ENCODE assay signal across 35 mouse cellular contexts in the genomic region with DNA sequence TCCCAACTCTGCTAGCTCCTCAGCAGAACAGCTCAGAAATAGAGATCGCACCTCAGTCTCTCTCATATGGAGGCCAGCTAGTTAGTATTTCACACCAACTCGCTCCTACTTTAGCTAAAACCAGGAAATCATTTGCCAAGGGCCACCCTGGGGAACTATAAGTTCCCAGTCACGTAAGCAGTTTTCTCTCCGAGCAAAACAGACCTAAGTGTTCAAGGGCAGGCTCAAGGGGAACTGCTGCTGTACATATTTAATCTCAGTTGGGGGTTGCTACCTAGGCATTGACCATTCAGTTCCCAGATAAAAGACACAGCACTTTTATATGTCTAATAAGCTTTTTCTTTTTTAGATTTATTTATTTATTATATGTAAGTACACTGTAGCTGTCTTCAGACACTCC.
"Had no signal": no experiment of that assay in that cellular context is flagged by ENCODE, and none has a peak within 500 bp of the region (broad histone marks: within the 10 kb centered on the region; RNA-seq: fewer than 3 reads in every experiment).

No protein-coding gene starts in this region.

- H3K4me1 ChIP-seq: heart, embryonic 10.5 days; heart, embryonic 12.5 days; heart, embryonic 13.5 days; heart, embryonic 15.5 days; hindbrain, embryonic 13.5 days; hindbrain, embryonic 15.5 days; intestine, embryonic 15.5 days; kidney, embryonic 15.5 days had no signal

- H3K9ac ChIP-seq: heart, embryonic 12.5 days; heart, embryonic 13.5 days; heart, embryonic 15.5 days; hindbrain, embryonic 12.5 days; hindbrain, embryonic 13.5 days; hindbrain, embryonic 14.5 days; hindbrain, embryonic 15.5 days; intestine, embryonic 15.5 days; kidney, embryonic 15.5 days had no signal

- H3K36me3 ChIP-seq: heart, embryonic 10.5 days; heart, embryonic 12.5 days; heart, embryonic 13.5 days; heart, embryonic 15.5 days; hindbrain, embryonic 10.5 days; hindbrain, embryonic 12.5 days; hindbrain, embryonic 13.5 days; hindbrain, embryonic 15.5 days; intestine, embryonic 15.5 days; kidney, embryonic 15.5 days had no signal

- ATAC-seq: hindbrain, embryonic 16.5 days; hindbrain, postnatal 0 days; inflammation-experienced regulatory T-cells, adult 6 months; intestine, embryonic 15.5 days; intestine, embryonic 16.5 days; intestine, postnatal 0 days had no signal

- H3K9me3 ChIP-seq: heart, embryonic 10.5 days; heart, embryonic 13.5 days; heart, embryonic 15.5 days; hindbrain, embryonic 10.5 days; hindbrain, embryonic 12.5 days; hindbrain, embryonic 13.5 days; hindbrain, embryonic 15.5 days; intestine, embryonic 15.5 days; kidney, embryonic 15.5 days had no signal

- H3K27ac ChIP-seq: heart, embryonic 10.5 days; heart, embryonic 13.5 days; heart, embryonic 15.5 days; hindbrain, embryonic 10.5 days; hindbrain, embryonic 12.5 days; hindbrain, embryonic 13.5 days; hindbrain, embryonic 14.5 days; hindbrain, embryonic 15.5 days; hindbrain, postnatal 0 days; intestine, embryonic 15.5 days; kidney, embryonic 15.5 days; kidney, postnatal 0 days; layer of hippocampus, adult 2 months; left cerebral cortex, adult 2 months had no signal

- H3K27me3 ChIP-seq: heart, embryonic 12.5 days; heart, embryonic 13.5 days; heart, embryonic 15.5 days; hindbrain, embryonic 12.5 days; hindbrain, embryonic 13.5 days; hindbrain, embryonic 15.5 days; intestine, embryonic 15.5 days; kidney, embryonic 15.5 days had no signal

- H3K4me2 ChIP-seq: heart, embryonic 11.5 days; heart, embryonic 12.5 days; heart, embryonic 13.5 days; heart, embryonic 15.5 days; hindbrain, embryonic 12.5 days; hindbrain, embryonic 13.5 days; hindbrain, embryonic 14.5 days; hindbrain, embryonic 15.5 days; intestine, embryonic 15.5 days; kidney, embryonic 15.5 days had no signal

- DNase-seq: heart, postnatal 10 days; heart, postnatal 36 days; heart, postnatal 4 days; kidney, adult 11 months; kidney, adult 18-20 months; kidney, adult 2 months; kidney, adult 8-10 months; kidney, adult 9 months; kidney, postnatal 10 days; kidney, postnatal 14 days; kidney, postnatal 25 days; kidney, postnatal 36 days; kidney, postnatal 4 days; layer of hippocampus, adult 9-11 months; layer of hippocampus, postnatal 36 days had no signal

- H3K4me3 ChIP-seq: heart, embryonic 10.5 days; heart, embryonic 12.5 days; heart, embryonic 13.5 days; heart, embryonic 15.5 days; hindbrain, embryonic 10.5 days; hindbrain, embryonic 12.5 days; hindbrain, embryonic 13.5 days; hindbrain, embryonic 15.5 days; intestine, embryonic 15.5 days; kidney, embryonic 15.5 days; layer of hippocampus, adult 2 months; left cerebral cortex, adult 2 months had no signal
